Comparison of ENCODE assay signal across 37 mouse cellular contexts in genomic region chr14:76014331-76014730, GRCm38 (mm10). TPM values are rescaled to one million over a fixed set of nuclear protein-coding genes. Genes with fewer than 3 reads are reported as not detected.
"Had no signal": no experiment of that assay in that cellular context is flagged by ENCODE, and none has a peak within 500 bp of the region (broad histone marks: within the 10 kb centered on the region; RNA-seq: fewer than 3 reads in every experiment).

No protein-coding gene starts in this region.

- H3K9ac ChIP-seq: limb, embryonic 12.5 days; limb, embryonic 13.5 days; limb, embryonic 15.5 days; liver, embryonic 12.5 days; liver, embryonic 13.5 days; liver, embryonic 14.5 days; liver, embryonic 15.5 days; liver, postnatal 0 days; lung, embryonic 14.5 days; lung, embryonic 15.5 days; midbrain, embryonic 12.5 days; midbrain, embryonic 13.5 days; midbrain, embryonic 15.5 days; neural tube, embryonic 12.5 days; neural tube, embryonic 13.5 days had no signal

- ATAC-seq: liver, embryonic 12.5 days; liver, postnatal 0 days; lung, postnatal 0 days; midbrain, embryonic 13.5 days; midbrain, embryonic 15.5 days; midbrain, embryonic 16.5 days had no signal

- H3K9me3 ChIP-seq: limb, embryonic 10.5 days; limb, embryonic 15.5 days; liver, embryonic 12.5 days; liver, embryonic 13.5 days; liver, embryonic 15.5 days; lung, embryonic 15.5 days; midbrain, embryonic 10.5 days; midbrain, embryonic 13.5 days; midbrain, embryonic 15.5 days; neural tube, embryonic 12.5 days; neural tube, embryonic 13.5 days had no signal

- H3K27ac ChIP-seq: limb, embryonic 10.5 days; limb, embryonic 12.5 days; limb, embryonic 13.5 days; limb, embryonic 15.5 days; liver, embryonic 12.5 days; liver, embryonic 13.5 days; liver, embryonic 14.5 days; liver, embryonic 15.5 days; lung, embryonic 15.5 days; macrophage; midbrain, embryonic 10.5 days; midbrain, embryonic 12.5 days; midbrain, embryonic 13.5 days; midbrain, embryonic 15.5 days; neural tube, embryonic 12.5 days; neural tube, embryonic 13.5 days had no signal

- H3K27me3 ChIP-seq: limb, embryonic 12.5 days; limb, embryonic 13.5 days; limb, embryonic 15.5 days; liver, embryonic 12.5 days; liver, embryonic 13.5 days; lung, embryonic 15.5 days; megakaryocyte, embryonic 14.5 days; midbrain, embryonic 12.5 days; midbrain, embryonic 13.5 days; midbrain, embryonic 15.5 days; neural tube, embryonic 12.5 days had no signal

- H3K36me3 ChIP-seq: limb, embryonic 10.5 days; limb, embryonic 12.5 days; limb, embryonic 13.5 days; limb, embryonic 15.5 days; liver, embryonic 12.5 days; liver, embryonic 13.5 days; liver, embryonic 15.5 days; lung, embryonic 15.5 days; midbrain, embryonic 10.5 days; midbrain, embryonic 12.5 days; midbrain, embryonic 13.5 days; midbrain, embryonic 15.5 days; neural tube, embryonic 12.5 days; neural tube, embryonic 13.5 days had no signal

- H3K4me2 ChIP-seq: limb, embryonic 12.5 days; limb, embryonic 13.5 days; limb, embryonic 15.5 days; liver, embryonic 11.5 days; liver, embryonic 12.5 days; liver, embryonic 13.5 days; liver, embryonic 15.5 days; lung, embryonic 14.5 days; lung, embryonic 15.5 days; midbrain, embryonic 11.5 days; midbrain, embryonic 12.5 days; midbrain, embryonic 13.5 days; midbrain, embryonic 15.5 days; neural tube, embryonic 12.5 days; neural tube, embryonic 13.5 days had no signal

- H3K4me3 ChIP-seq: limb, embryonic 10.5 days; limb, embryonic 12.5 days; limb, embryonic 13.5 days; limb, embryonic 15.5 days; liver, embryonic 12.5 days; liver, embryonic 13.5 days; liver, embryonic 15.5 days; lung, embryonic 15.5 days; megakaryocyte, embryonic 14.5 days; midbrain, embryonic 10.5 days; midbrain, embryonic 12.5 days; midbrain, embryonic 13.5 days; midbrain, embryonic 15.5 days; myocyte; neural tube, embryonic 12.5 days; neural tube, embryonic 13.5 days had no signal

- DNase-seq: left cerebral cortex, postnatal 4 days; liver; liver, embryonic 13.5 days; liver, postnatal 0 days; lung, adult 18-20 months; lung, adult 2 months; lung, embryonic 14.5 days; lung, postnatal 10 days; lung, postnatal 14 days; lung, postnatal 36 days; lung, postnatal 4 days; midbrain, embryonic 14.5 days had no signal

RNA-seq across cellular contexts. Expression of gene Kctd4, which starts 59.5 kb away (rescaled TPM):
- total RNA-seq: liver, adult 2 months; megakaryocyte progenitor cell, adult 5-6 weeks; megakaryocyte, adult 5-6 weeks; monocyte, adult 5-6 weeks had no signal
- polyA plus RNA-seq: liver, adult 2 months; macrophage had no signal
